Mouse (Mus musculus) embryo, embryonic 10.5 days (tissue): ENCODE data around the gene Rbm48.
"Not testable (repeated sequence)": the region's sequence is repeated elsewhere in the genome, so short reads cannot be mapped to it uniquely, and the experiment has no call there.

Source experiments
- DNase-seq: peaks from one replicate; pipeline ENCODE4 v3.0.0-alpha.2; 2015; ENCODE audit warnings: low spot score

Gene Rbm48

GRCm38 (mm10) chr5:3596399-3596766, at the start of gene Rbm48:
Rbm48 (minus strand) TSS chr5:3596585.
- DNase-seq: peak; percentile 82

- no peak for DNase-seq
These were observed 48.9 kb upstream of the Rbm48 start for GRCm38 (mm10) chr5:3645326-3645725.

- no peak for DNase-seq
These were observed 48.2 kb upstream of the Rbm48 start for GRCm38 (mm10) chr5:3644621-3645020.

GRCm38 (mm10) chr5:3635286-3635685, 38.9 kb upstream of the Rbm48 start:
- DNase-seq: no peak

- peak; percentile 21 for DNase-seq
These were observed 37.6 kb upstream of the Rbm48 start for GRCm38 (mm10) chr5:3633951-3634350.

- DNase-seq: no peak
These were observed 36.9 kb upstream of the Rbm48 start for GRCm38 (mm10) chr5:3633315-3633714.

- no peak for DNase-seq
These were observed 35.9 kb upstream of the Rbm48 start for GRCm38 (mm10) chr5:3632285-3632684.

- DNase-seq: peak; percentile 15
These were observed 35.3 kb upstream of the Rbm48 start for GRCm38 (mm10) chr5:3631512-3632271.

GRCm38 (mm10) chr5:3630055-3630454, 33.7 kb upstream of the Rbm48 start:
- no peak for DNase-seq

- no peak for DNase-seq
These were observed 24.1 kb upstream of the Rbm48 start for GRCm38 (mm10) chr5:3620486-3620885.

GRCm38 (mm10) chr5:3611835-3612234, 15.4 kb upstream of the Rbm48 start:
- DNase-seq: not testable (repeated sequence)

- DNase-seq: no peak
These were observed 12.9 kb upstream of the Rbm48 start for GRCm38 (mm10) chr5:3609241-3609640.

- DNase-seq: no peak
These were observed 10.7 kb upstream of the Rbm48 start for GRCm38 (mm10) chr5:3607114-3607513.

GRCm38 (mm10) chr5:3600790-3601189, 4.4 kb upstream of the Rbm48 start:
- no peak for DNase-seq

GRCm38 (mm10) chr5:3600298-3600697, 3.9 kb upstream of the Rbm48 start:
- no peak for DNase-seq

- DNase-seq: no peak
These were observed 2.4 kb upstream of the Rbm48 start for GRCm38 (mm10) chr5:3598766-3599165.

- no peak for DNase-seq
These were observed 786 bp upstream of the Rbm48 start for GRCm38 (mm10) chr5:3597171-3597570.

GRCm38 (mm10) chr5:3595693-3596398, 539 bp downstream of the Rbm48 start, which contains the start of gene Pex1:
Pex1 (plus strand) TSS chr5:3596066.
- peak; percentile 99 for DNase-seq

- DNase-seq: no peak
These were observed 17.3 kb downstream of the Rbm48 start for GRCm38 (mm10) chr5:3579066-3579465.

GRCm38 (mm10) chr5:3577939-3578338, 18.4 kb downstream of the Rbm48 start:
- DNase-seq: no peak

- DNase-seq: no peak
These were observed 21.6 kb downstream of the Rbm48 start for GRCm38 (mm10) chr5:3574825-3575224.

- no peak for DNase-seq
These were observed 25.1 kb downstream of the Rbm48 start, which contains the start of gene 1700109H08Rik for GRCm38 (mm10) chr5:3571266-3571665. 1700109H08Rik (plus strand) TSS chr5:3571566.

GRCm38 (mm10) chr5:3554198-3554597, 42.2 kb downstream of the Rbm48 start:
- no peak for DNase-seq
